Mouse (Mus musculus) bone marrow macrophage, adult 2 months (primary cell): ENCODE measurements around the gene Cul5.

Source experiments
- CTCF ChIP-seq: IDR thresholded peaks from 2 replicates; pipeline ENCODE4 v1.5.1; 2012; ENCODE audit warnings: low read depth, mild to moderate bottlenecking, low read length, moderate library complexity
- POLR2A ChIP-seq: IDR thresholded peaks from 2 replicates; pipeline ENCODE4 v1.6.1; 2012; ENCODE audit warnings: mild to moderate bottlenecking, low read depth, low read length, borderline replicate concordance

GRCm38 (mm10) chr9:53680851-53681250 is 11.0 kb upstream of the Cul5 start:
- TF ChIP-seq POLR2A (no peak), CTCF (no peak)
